Mouse (Mus musculus) brain, embryonic 14.5 days (tissue): ENCODE measurements around the gene Gm49361.
A peak's percentile ranks its signal among the peaks of the same experiment; 100 is the strongest.

Experiments used
- CTCF ChIP-seq: fragments of 200-500 bp; IDR thresholded peaks from 2 replicates; pipeline ENCODE4 v1.5.1; 2012; ENCODE audit warnings: inconsistent platforms, mild to moderate bottlenecking, moderate library complexity, borderline replicate concordance; ENCODE audit not compliant: insufficient read depth, insufficient read length; ENCODE audit errors: extremely low read depth
- POLR2A ChIP-seq: fragments of 200-500 bp; IDR thresholded peaks from 2 replicates; pipeline ENCODE4 v1.6.1; 2012; ENCODE audit warnings: mild to moderate bottlenecking, inconsistent platforms, borderline replicate concordance; ENCODE audit not compliant: poor library complexity, insufficient read depth, insufficient read length, severe bottlenecking; ENCODE audit errors: extremely low read depth

- TF ChIP-seq CTCF (peak; percentile 86), POLR2A (no peak)
Measured at GRCm38 (mm10) chr14:57679958-57680535, 65.9 kb downstream of the Gm49361 start.
